Mouse (Mus musculus): ENCODE results near the gene Gm17364. TPM values are rescaled to one million over a fixed set of nuclear protein-coding genes. Genes with fewer than 3 reads are reported as not detected.

The Gm17364 gene
- polyA plus RNA-seq, 1 experiment, result not detected

GRCm38 (mm10) chr13:41298533-41298932, 24.8 kb upstream of the Gm17364 start:
- no peak overlapping the region for H3ac ChIP-seq (ENCODE audit: control insufficient read depth, insufficient read length, low read depth)
- H3K79me3 ChIP-seq (ENCODE audit: low read depth), result no peaks in the 10 kb centered on the region
- H3K79me2 ChIP-seq (ENCODE audit: control insufficient read depth, insufficient read depth), result no peaks in the 10 kb centered on the region

GRCm38 (mm10) chr13:41296396-41296795, 22.6 kb upstream of the Gm17364 start:
- no peaks in the 10 kb centered on the region for H3K36me3 ChIP-seq (ENCODE audit: control insufficient read depth, insufficient read depth)

More at GRCm38 (mm10) chr13:41298533-41298932, 24.8 kb upstream of the Gm17364 start:
- Histone ChIP-seq H3K4me3 (ENCODE audit: insufficient read depth, poor library complexity, severe bottlenecking) (no peak overlapping the region), H3K27me3 (ENCODE audit: control insufficient read depth, insufficient read depth, insufficient read length) (no peaks in the 10 kb centered on the region), H3K36me3 (ENCODE audit: control insufficient read depth, insufficient read depth) (no peaks in the 10 kb centered on the region)
- no peak for TF ChIP-seq MAX (IDR thresholded peaks at IDR 0.05)
- no peak for TF ChIP-seq CTCF (IDR thresholded peaks at IDR 0.05; ENCODE audit: control insufficient read depth, insufficient read depth, insufficient read length)
- no peak for TF ChIP-seq CEBPB (IDR thresholded peaks at IDR 0.05; ENCODE audit: low read depth)
- no peak for TF ChIP-seq MYOD1 (IDR thresholded peaks at IDR 0.05; ENCODE audit: control insufficient read depth, insufficient read length, low read depth)
- TF ChIP-seq FOSL1 (IDR thresholded peaks at IDR 0.05; ENCODE audit: insufficient read depth, low read length, poor library complexity, severe bottlenecking), result no peak
- no peak for TF ChIP-seq USF1 (IDR thresholded peaks at IDR 0.05; ENCODE audit: low read depth)
- TF ChIP-seq MYOG (IDR thresholded peaks at IDR 0.05; ENCODE audit: control insufficient read depth, extremely low read depth, insufficient read length), result no peak

GRCm38 (mm10) chr13:41295886-41296285, 22.1 kb upstream of the Gm17364 start:
- Histone ChIP-seq H3K27me3 (ENCODE audit: control insufficient read depth, insufficient read depth, insufficient read length) (no peaks in the 10 kb centered on the region), H3ac (ENCODE audit: control insufficient read depth, insufficient read length, low read depth) (no peak overlapping the region), H3K36me3 (ENCODE audit: control insufficient read depth, insufficient read depth) (no peaks in the 10 kb centered on the region), H3K4me3 (ENCODE audit: insufficient read depth, poor library complexity, severe bottlenecking) (no peak overlapping the region), H3K79me2 (ENCODE audit: control insufficient read depth, insufficient read depth) (no peaks in the 10 kb centered on the region), H3K79me3 (ENCODE audit: low read depth) (no peaks in the 10 kb centered on the region)
- TF ChIP-seq MYOG (IDR thresholded peaks at IDR 0.05; ENCODE audit: control insufficient read depth, extremely low read depth, insufficient read length), result no peak
- TF ChIP-seq CTCF (IDR thresholded peaks at IDR 0.05; ENCODE audit: control insufficient read depth, insufficient read depth, insufficient read length), result no peak
- TF ChIP-seq MAX (IDR thresholded peaks at IDR 0.05), result no peak
- no peak for TF ChIP-seq FOSL1 (IDR thresholded peaks at IDR 0.05; ENCODE audit: insufficient read depth, low read length, poor library complexity, severe bottlenecking)
- TF ChIP-seq MYOD1 (IDR thresholded peaks at IDR 0.05; ENCODE audit: control insufficient read depth, insufficient read length, low read depth), result no peak
- TF ChIP-seq USF1 (IDR thresholded peaks at IDR 0.05; ENCODE audit: low read depth), result no peak

More at GRCm38 (mm10) chr13:41296396-41296795, 22.6 kb upstream of the Gm17364 start:
- TF ChIP-seq USF1 (IDR thresholded peaks at IDR 0.05; ENCODE audit: low read depth), result no peak
- TF ChIP-seq MYOD1 (IDR thresholded peaks at IDR 0.05; ENCODE audit: control insufficient read depth, insufficient read length, low read depth), result no peak
- no peak for TF ChIP-seq FOSL1 (IDR thresholded peaks at IDR 0.05; ENCODE audit: insufficient read depth, low read length, poor library complexity, severe bottlenecking)
- TF ChIP-seq CTCF (IDR thresholded peaks at IDR 0.05; ENCODE audit: control insufficient read depth, insufficient read depth, insufficient read length), result no peak
- no peak for TF ChIP-seq MAX (IDR thresholded peaks at IDR 0.05)
- TF ChIP-seq CEBPB (IDR thresholded peaks at IDR 0.05; ENCODE audit: low read depth), result no peak
- no peak for TF ChIP-seq MYOG (IDR thresholded peaks at IDR 0.05; ENCODE audit: control insufficient read depth, extremely low read depth, insufficient read length)
- Histone ChIP-seq H3K79me2 (ENCODE audit: control insufficient read depth, insufficient read depth) (no peaks in the 10 kb centered on the region), H3ac (ENCODE audit: control insufficient read depth, insufficient read length, low read depth) (no peak overlapping the region), H3K27me3 (ENCODE audit: control insufficient read depth, insufficient read depth, insufficient read length) (no peaks in the 10 kb centered on the region), H3K4me3 (ENCODE audit: insufficient read depth, poor library complexity, severe bottlenecking) (no peak overlapping the region), H3K79me3 (ENCODE audit: low read depth) (no peaks in the 10 kb centered on the region)

- H3K36me3 ChIP-seq (ENCODE audit: control insufficient read depth, insufficient read depth), result no peaks in the 10 kb centered on the region
- H3K4me3 ChIP-seq (ENCODE audit: insufficient read depth, poor library complexity, severe bottlenecking), result no peak overlapping the region
- no peak overlapping the region for H3ac ChIP-seq (ENCODE audit: control insufficient read depth, insufficient read length, low read depth)
- TF ChIP-seq MYOD1 (IDR thresholded peaks at IDR 0.05; ENCODE audit: control insufficient read depth, insufficient read length, low read depth) (no peak), MYOG (IDR thresholded peaks at IDR 0.05; ENCODE audit: control insufficient read depth, extremely low read depth, insufficient read length) (no peak), FOSL1 (IDR thresholded peaks at IDR 0.05; ENCODE audit: insufficient read depth, low read length, poor library complexity, severe bottlenecking) (no peak), CTCF (IDR thresholded peaks at IDR 0.05; ENCODE audit: control insufficient read depth, insufficient read depth, insufficient read length) (no peak), USF1 (IDR thresholded peaks at IDR 0.05; ENCODE audit: low read depth) (no peak), MAX (IDR thresholded peaks at IDR 0.05) (no peak), CEBPB (IDR thresholded peaks at IDR 0.05; ENCODE audit: low read depth) (no peak)
- H3K27me3 ChIP-seq (ENCODE audit: control insufficient read depth, insufficient read depth, insufficient read length), result no peaks in the 10 kb centered on the region
- H3K79me3 ChIP-seq (ENCODE audit: low read depth), result no peaks in the 10 kb centered on the region
- no peaks in the 10 kb centered on the region for H3K79me2 ChIP-seq (ENCODE audit: control insufficient read depth, insufficient read depth)
Measured at GRCm38 (mm10) chr13:41293595-41293994, 19.8 kb upstream of the Gm17364 start.

- H3ac ChIP-seq (ENCODE audit: control insufficient read depth, insufficient read length, low read depth), result no peak overlapping the region
- H3K79me2 ChIP-seq (ENCODE audit: control insufficient read depth, insufficient read depth), result no peaks in the 10 kb centered on the region
- H3K36me3 ChIP-seq (ENCODE audit: control insufficient read depth, insufficient read depth), result no peaks in the 10 kb centered on the region
- H3K27me3 ChIP-seq (ENCODE audit: control insufficient read depth, insufficient read depth, insufficient read length), result no peaks in the 10 kb centered on the region
- no peaks in the 10 kb centered on the region for H3K79me3 ChIP-seq (ENCODE audit: low read depth)
- no peak for TF ChIP-seq MAX (IDR thresholded peaks at IDR 0.05)
- no peak for TF ChIP-seq FOSL1 (IDR thresholded peaks at IDR 0.05; ENCODE audit: insufficient read depth, low read length, poor library complexity, severe bottlenecking)
- no peak for TF ChIP-seq USF1 (IDR thresholded peaks at IDR 0.05; ENCODE audit: low read depth)
- TF ChIP-seq MYOG (IDR thresholded peaks at IDR 0.05; ENCODE audit: control insufficient read depth, extremely low read depth, insufficient read length), result no peak
- no peak for TF ChIP-seq CEBPB (IDR thresholded peaks at IDR 0.05; ENCODE audit: low read depth)
- TF ChIP-seq MYOD1 (IDR thresholded peaks at IDR 0.05; ENCODE audit: control insufficient read depth, insufficient read length, low read depth), result no peak
- no peak for TF ChIP-seq CTCF (IDR thresholded peaks at IDR 0.05; ENCODE audit: control insufficient read depth, insufficient read depth, insufficient read length)
- H3K4me3 ChIP-seq (ENCODE audit: insufficient read depth, poor library complexity, severe bottlenecking), result no peak overlapping the region
Measured at GRCm38 (mm10) chr13:41291466-41291974, 17.7 kb upstream of the Gm17364 start.
